Mouse (Mus musculus): ENCODE measurements around the gene Plcd1.

The Plcd1 gene

DNA sequence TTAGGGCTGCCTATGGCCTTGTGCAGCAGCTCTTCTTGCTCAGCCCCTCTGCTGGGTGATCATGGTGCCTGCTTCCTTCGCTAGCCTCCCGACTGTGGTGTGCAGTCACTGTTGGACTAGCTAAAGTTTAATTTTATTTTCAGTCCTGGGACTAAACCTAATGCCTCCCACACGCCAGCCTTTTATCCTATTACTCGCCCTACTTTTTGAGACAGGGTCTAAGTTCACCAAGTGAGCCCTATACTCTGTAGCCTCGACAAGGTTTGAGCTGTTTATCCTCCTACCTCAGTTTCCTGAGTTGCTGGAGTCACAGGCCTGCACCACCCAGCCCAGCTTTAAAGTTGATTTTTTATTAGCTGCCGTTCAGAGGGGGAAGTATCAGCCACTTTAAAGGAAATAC is 68.0 kb downstream of the Plcd1 start:
- no peak for DNase-seq (ENCODE audit: low read depth, low spot score)

GRCm38 (mm10) chr9:119021731-119022130 is 71.6 kb downstream of the Plcd1 start:
- DNase-seq (ENCODE audit: low read depth, low spot score), result no peak

Measured in skeletal muscle tissue, adult 2 months (tissue).